Mouse (Mus musculus) heart, adult 8-10 months (tissue): ENCODE results near the gene Krt82. TPM values are rescaled to one million over a fixed set of nuclear protein-coding genes. Genes with fewer than 3 reads are reported as not detected.

Experiments used
- DNase-seq: peaks from one replicate; pipeline ENCODE4 v3.0.0; 2022; ENCODE audit warnings: low spot score
- total RNA-seq, 4 experiments: library from RNA; stranded (reverse); gene quantifications; 2 replicates each; pipeline ENCODE4 v1.2.4; 2022

Krt82 gene
- total RNA-seq = not detected

DNA sequence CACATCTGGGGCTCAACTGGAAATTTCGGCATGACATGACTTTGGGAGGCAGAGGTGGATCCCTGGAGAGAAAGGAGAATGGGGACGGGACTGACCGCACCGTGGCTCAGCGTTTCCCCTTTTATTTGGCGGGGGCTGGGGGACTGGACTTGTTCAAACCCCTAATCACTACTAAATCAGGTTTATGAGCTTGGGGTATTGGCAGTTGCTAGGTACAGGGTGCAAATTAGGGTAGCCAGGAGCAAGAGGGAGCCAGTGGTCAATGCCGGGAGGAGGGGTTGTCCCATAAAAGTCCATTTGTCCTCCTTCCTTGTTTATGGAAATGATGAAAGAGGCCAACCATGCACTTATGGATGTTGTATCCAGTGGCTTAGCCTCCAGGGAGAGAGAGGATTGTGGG, at the start of gene Krt82:
Gene Krt82, minus strand, starts transcription at position 101 of the 400 bp plus-strand sequence.
- no peak for DNase-seq

- DNase-seq = no peak
Observed at GRCm38 (mm10) chr15:101599123-101599522, 48.7 kb upstream of the Krt82 start.

GRCm38 (mm10) chr15:101588216-101588615, 37.7 kb upstream of the Krt82 start:
- no peak for DNase-seq

DNA sequence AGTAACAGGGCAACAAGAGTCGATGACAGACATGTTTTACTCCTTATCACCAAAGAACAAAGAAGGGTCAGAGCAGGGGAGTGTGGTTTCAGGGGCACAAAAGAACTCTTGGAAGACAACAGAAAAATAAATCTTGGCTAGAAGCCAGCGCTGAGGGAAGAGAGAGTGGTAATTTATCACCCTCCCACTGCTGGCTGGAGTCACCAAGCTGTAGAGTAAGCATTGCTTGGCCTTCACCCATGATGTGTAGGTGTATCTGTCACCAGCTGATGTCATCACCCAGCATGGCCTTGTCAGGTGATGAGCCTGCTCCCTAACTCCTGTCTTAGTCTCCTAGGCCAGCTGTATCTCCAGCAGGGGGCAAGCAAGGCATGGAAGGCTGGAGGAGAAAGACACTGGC, 34.0 kb upstream of the Krt82 start:
- no peak for DNase-seq

DNA sequence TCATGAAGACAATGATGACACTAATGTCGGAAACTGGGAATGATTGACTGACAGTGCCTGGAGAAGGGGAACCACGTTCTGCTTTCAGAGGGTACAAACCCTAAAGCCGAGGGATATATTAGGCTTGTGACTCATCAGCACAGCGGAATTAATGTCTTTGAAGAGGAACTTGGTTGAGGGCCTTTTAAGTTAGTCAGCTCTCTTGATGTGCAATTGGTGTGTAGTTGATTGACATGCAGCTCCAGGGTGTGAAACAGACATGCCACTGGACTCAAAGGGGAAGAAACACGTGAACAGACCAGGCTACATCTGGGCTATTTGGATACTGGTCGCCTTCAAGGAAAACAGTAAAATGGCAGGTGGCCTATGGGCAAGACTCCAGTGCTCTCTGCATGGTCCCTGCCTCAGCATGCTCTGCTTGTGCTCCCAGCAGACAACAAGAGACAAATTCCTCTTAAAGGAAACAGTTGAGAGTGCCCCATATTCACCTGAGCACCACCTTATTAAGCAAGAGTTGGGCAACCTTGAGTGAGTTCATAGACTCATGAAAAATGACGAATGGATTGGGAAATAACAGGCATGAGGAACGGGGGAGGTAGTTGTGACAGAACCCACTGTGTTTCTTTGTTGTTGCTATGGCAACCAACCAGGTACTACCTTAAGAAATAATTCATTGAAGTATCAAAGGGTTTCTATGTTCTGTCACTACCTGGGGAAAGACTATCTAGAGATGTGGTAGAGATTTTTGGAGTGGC, 32.9 kb upstream of the Krt82 start:
- peak; percentile 21 for DNase-seq

GRCm38 (mm10) chr15:101581701-101582100, 31.2 kb upstream of the Krt82 start:
- DNase-seq = no peak

- no peak for DNase-seq
Observed at GRCm38 (mm10) chr15:101575506-101575905, 25.0 kb upstream of the Krt82 start.

GRCm38 (mm10) chr15:101573796-101574345, 23.4 kb upstream of the Krt82 start, which contains the start of gene Krt75:
Krt75 (minus strand) TSS chr15:101573904.
- DNase-seq = no peak

- no peak for DNase-seq
Observed at GRCm38 (mm10) chr15:101567780-101568179, 17.3 kb upstream of the Krt82 start.

DNA sequence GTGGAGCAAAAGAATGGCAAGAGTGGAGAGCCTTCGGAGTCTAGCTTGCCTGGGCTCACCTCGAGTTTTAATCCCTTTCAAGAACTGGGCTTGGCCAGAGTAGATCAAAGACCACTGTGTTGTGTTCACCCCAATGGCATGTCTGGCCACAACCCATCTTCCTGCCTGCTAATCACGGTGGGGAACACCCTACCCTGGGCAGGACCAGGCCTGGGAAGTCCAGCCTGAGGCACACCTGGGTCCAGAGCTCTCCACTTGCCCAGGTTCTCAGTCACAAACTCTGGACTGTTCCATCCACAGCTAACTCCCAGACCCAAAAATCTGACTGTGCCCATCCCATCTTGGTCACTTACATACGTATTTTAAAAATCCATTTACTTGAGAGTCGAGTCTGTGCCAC, 12.4 kb upstream of the Krt82 start, which contains the start of gene Krt90:
Gene Krt90, minus strand, starts transcription at position 101 of the 400 bp plus-strand sequence.
- no peak for DNase-seq

- DNase-seq = no peak
Observed at GRCm38 (mm10) chr15:101558034-101558646, 7.7 kb upstream of the Krt82 start.

- DNase-seq = no peak
Observed at GRCm38 (mm10) chr15:101553169-101553568, 2.7 kb upstream of the Krt82 start.

DNA sequence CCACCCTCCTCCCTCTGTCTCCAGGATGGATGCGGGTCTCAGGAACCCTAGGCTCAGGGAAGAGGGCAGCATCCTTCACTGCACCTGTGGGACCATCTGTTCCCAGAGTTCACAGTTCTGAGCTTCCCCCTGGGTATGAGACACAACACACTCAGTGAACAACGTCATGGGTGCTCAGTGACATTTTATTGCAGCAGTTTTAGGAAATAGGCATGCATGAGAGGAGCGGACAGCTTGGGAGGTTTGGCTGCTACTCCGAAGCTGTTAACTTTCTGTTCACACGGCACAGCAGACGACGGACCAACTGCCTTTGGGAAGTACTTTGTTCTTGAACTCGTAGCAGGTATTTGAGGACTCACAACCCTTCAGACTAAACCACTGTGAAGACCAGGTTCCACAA, 1.7 kb upstream of the Krt82 start:
- no peak for DNase-seq

GRCm38 (mm10) chr15:101544478-101544877, 6.0 kb downstream of the Krt82 start:
- no peak for DNase-seq

DNA sequence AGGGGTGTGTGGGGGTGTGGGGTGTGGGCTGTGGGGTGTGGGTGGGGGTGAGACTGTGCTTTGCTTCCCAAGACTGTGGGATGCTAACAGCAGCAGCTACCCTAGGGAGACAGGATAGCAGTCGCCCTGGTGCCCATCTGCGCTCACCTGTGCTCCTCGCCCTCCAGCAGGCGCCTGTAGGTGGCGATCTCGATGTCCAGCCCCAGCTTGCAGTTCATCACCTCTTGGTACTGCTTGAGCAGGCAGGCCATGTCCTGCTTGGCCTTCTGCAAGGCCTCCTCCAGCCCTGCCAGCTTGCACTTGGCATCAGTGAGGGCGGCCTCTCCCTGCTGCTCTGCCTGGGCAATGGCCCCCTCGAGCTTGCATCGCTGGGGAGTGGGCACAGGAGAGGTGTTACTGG, 7.9 kb downstream of the Krt82 start:
- no peak for DNase-seq

GRCm38 (mm10) chr15:101538580-101538900, 11.9 kb downstream of the Krt82 start:
- peak; percentile 6 for DNase-seq

GRCm38 (mm10) chr15:101537864-101538579, 12.4 kb downstream of the Krt82 start:
- DNase-seq = no peak

GRCm38 (mm10) chr15:101536054-101536850, 14.2 kb downstream of the Krt82 start:
- no peak for DNase-seq

DNA sequence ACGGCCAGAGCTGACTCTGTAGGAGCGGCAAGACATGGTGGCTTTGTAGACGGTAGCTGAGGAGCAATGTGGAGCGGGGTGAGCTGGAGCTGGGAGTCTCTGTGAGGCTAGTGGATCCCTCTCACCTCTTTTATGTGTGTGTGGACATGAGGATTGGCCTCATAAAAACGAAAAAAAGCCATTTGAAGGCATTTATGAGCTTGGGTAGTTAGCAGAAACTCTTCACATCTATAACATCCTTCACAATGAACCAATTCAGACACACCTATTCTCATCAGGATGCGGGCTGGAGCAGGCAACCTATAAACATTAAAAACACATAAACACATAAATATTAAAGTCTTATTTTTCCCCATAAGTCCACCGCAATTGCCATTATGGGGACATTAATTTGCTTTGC, 17.7 kb downstream of the Krt82 start, which contains the start of gene Krt84:
Gene Krt84, minus strand, starts transcription at position 101 of the 400 bp plus-strand sequence.
- DNase-seq = no peak

GRCm38 (mm10) chr15:101522556-101523232, 27.8 kb downstream of the Krt82 start:
- no peak for DNase-seq

DNA sequence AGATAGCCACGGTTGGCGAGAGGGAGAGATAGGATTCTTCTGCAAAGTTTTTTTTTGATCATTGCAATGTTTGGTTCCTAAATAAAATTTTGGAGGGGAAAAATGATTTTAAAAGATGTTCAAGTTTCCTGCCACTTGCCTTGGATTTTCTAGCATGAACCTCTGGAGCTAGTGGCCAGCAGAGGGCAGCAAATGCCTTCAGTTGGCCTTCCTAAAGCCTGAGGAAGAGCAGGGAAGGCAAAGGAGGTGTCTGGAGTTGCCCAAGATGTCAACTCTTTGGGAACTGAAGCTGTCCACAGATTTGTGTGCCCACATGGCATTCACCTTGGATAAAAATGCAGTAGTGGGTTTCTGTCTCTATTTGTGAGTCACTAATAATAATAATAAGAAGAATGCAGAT, 30.7 kb downstream of the Krt82 start:
- peak; percentile 54 for DNase-seq
